Mouse (Mus musculus) subcutaneous adipose tissue, adult 2 months (tissue): ENCODE measurements around the gene Fam205a3. TPM values are rescaled to one million over a fixed set of nuclear protein-coding genes. Genes with fewer than 3 reads are reported as not detected.

Source experiments
- polyA plus RNA-seq: library from polyadenylated mRNA; depleted of rRNA; stranded (reverse); fragments of >200 nt; gene quantifications from 2 replicates; pipeline ENCODE4 v1.2.3, GENCODE M21; 2012; ENCODE audit warnings: low replicate concordance; rRNA removed

Fam205a3 gene
- polyA plus RNA-seq = 0.17 and 0.39 TPM in 2 replicates

GRCm38 (mm10) chr4:42318034-42318433 lies at the start of gene Fam205a3:
TSS of gene Fam205a3 (plus strand) at chr4:42318334.

GRCm38 (mm10) chr4:42293967-42294366 lies 24.2 kb upstream of the Fam205a3 start, which contains the start of gene Gm21953:
TSS of gene Gm21953 (plus strand) at chr4:42294267.

Other genes starting within 250 kb of the Fam205a3 start
- gene Gm3893, start 227.1 kb upstream of the Fam205a3 start, polyA plus RNA-seq = not detected in 2 replicates
- not detected in 2 replicates for gene Gm13304, start 203.5 kb upstream of the Fam205a3 start, polyA plus RNA-seq
- not detected in 2 replicates for gene Gm13306, start 164.9 kb upstream of the Fam205a3 start, polyA plus RNA-seq
- not detected in 2 replicates for gene Gm13305, start 149.7 kb upstream of the Fam205a3 start, polyA plus RNA-seq
- not detected in 2 replicates for gene Gm10600, start 77.7 kb upstream of the Fam205a3 start, polyA plus RNA-seq
- 1.6 TPM in 1 of 2 replicates, not detected in the other for gene Ccl21b, start 62.6 kb upstream of the Fam205a3 start, polyA plus RNA-seq
- gene Gm21953, start 24.1 kb upstream of the Fam205a3 start, polyA plus RNA-seq = not detected in 2 replicates
- not detected in 2 replicates for gene Gm21586, start 121.0 kb downstream of the Fam205a3 start, polyA plus RNA-seq
- gene Gm2163, start 148.4 kb downstream of the Fam205a3 start, polyA plus RNA-seq = 0.04 and 0.08 TPM in 2 replicates
- gene Fam205a2, start 209.8 kb downstream of the Fam205a3 start, polyA plus RNA-seq = 0.17 and 0.39 TPM in 2 replicates